Mouse (Mus musculus): Measurements from ENCODE around the gene Dytn.
A peak's percentile ranks its signal among the peaks of the same experiment; 100 is the strongest.
"Not testable (repeated sequence)": the region's sequence is repeated elsewhere in the genome, so short reads cannot be mapped to it uniquely, and the experiment has no call there.

The Dytn gene

GRCm38 (mm10) chr1:63686827-63687226 is at the start of gene Dytn:
Gene Dytn (minus strand): TSS chr1:63686927.
- no peak for DNase-seq (ENCODE audit: low read depth, low spot score)

GRCm38 (mm10) chr1:63730240-63730771 is 43.6 kb upstream of the Dytn start, which contains the start of the genes Mdh1b and Fastkd2:
Gene Mdh1b (minus strand): TSS chr1:63730318.
Gene Fastkd2 (plus strand): TSS chr1:63730614.
- peak; percentile 95 for DNase-seq (ENCODE audit: low read depth, low spot score)

- DNase-seq (ENCODE audit: low read depth, low spot score), result no peak
These were observed 43.1 kb upstream of the Dytn start for GRCm38 (mm10) chr1:63729796-63730195.

GRCm38 (mm10) chr1:63720161-63720560 is 33.4 kb upstream of the Dytn start:
- no peak for DNase-seq (ENCODE audit: low read depth, low spot score)

GRCm38 (mm10) chr1:63708876-63709275 is 22.1 kb upstream of the Dytn start:
- no peak for DNase-seq (ENCODE audit: low read depth, low spot score)

- DNase-seq (ENCODE audit: low read depth, low spot score), result no peak
These were observed 19.0 kb upstream of the Dytn start for GRCm38 (mm10) chr1:63705733-63706132.

GRCm38 (mm10) chr1:63696861-63697260 is 10.1 kb upstream of the Dytn start:
- no peak for DNase-seq (ENCODE audit: low read depth, low spot score)

- DNase-seq (ENCODE audit: low read depth, low spot score), result no peak
These were observed 10.8 kb downstream of the Dytn start for GRCm38 (mm10) chr1:63675975-63676374.

GRCm38 (mm10) chr1:63668852-63669160 is 17.9 kb downstream of the Dytn start:
- DNase-seq (ENCODE audit: low read depth, low spot score), result peak; percentile 67

- peak; percentile 61 for DNase-seq (ENCODE audit: low read depth, low spot score)
These were observed 18.5 kb downstream of the Dytn start for GRCm38 (mm10) chr1:63667949-63668851.

- DNase-seq (ENCODE audit: low read depth, low spot score), result peak; percentile 64
These were observed 19.4 kb downstream of the Dytn start for GRCm38 (mm10) chr1:63667201-63667948.

GRCm38 (mm10) chr1:63666089-63666488 is 20.6 kb downstream of the Dytn start:
- no peak for DNase-seq (ENCODE audit: low read depth, low spot score)

- peak; percentile 83 for DNase-seq (ENCODE audit: low read depth, low spot score)
These were observed 27.1 kb downstream of the Dytn start for GRCm38 (mm10) chr1:63659591-63659990.

- peak; percentile 86 for DNase-seq (ENCODE audit: low read depth, low spot score)
These were observed 28.7 kb downstream of the Dytn start for GRCm38 (mm10) chr1:63658016-63658415.

GRCm38 (mm10) chr1:63639921-63640320 is 46.8 kb downstream of the Dytn start:
- DNase-seq (ENCODE audit: low read depth, low spot score), result no peak

GRCm38 (mm10) chr1:63630390-63630789 is 56.3 kb downstream of the Dytn start:
- DNase-seq (ENCODE audit: low read depth, low spot score), result not testable (repeated sequence)

- no peak for DNase-seq (ENCODE audit: low read depth, low spot score)
These were observed 58.5 kb downstream of the Dytn start for GRCm38 (mm10) chr1:63628211-63628610.

- DNase-seq (ENCODE audit: low read depth, low spot score), result no peak
These were observed 71.1 kb downstream of the Dytn start, which contains the start of gene Gm39653 for GRCm38 (mm10) chr1:63615668-63616067. Gene Gm39653 (plus strand): TSS chr1:63615968.

- peak; percentile 71 for DNase-seq (ENCODE audit: low read depth, low spot score)
These were observed 72.1 kb downstream of the Dytn start for GRCm38 (mm10) chr1:63614594-63614993.

- peak; percentile 59 for DNase-seq (ENCODE audit: low read depth, low spot score)
These were observed 77.1 kb downstream of the Dytn start for GRCm38 (mm10) chr1:63609613-63610012.

- DNase-seq (ENCODE audit: low read depth, low spot score), result no peak
These were observed 82.7 kb downstream of the Dytn start for GRCm38 (mm10) chr1:63603870-63604500.

GRCm38 (mm10) chr1:63586869-63587268 is 99.9 kb downstream of the Dytn start:
- no peak for DNase-seq (ENCODE audit: low read depth, low spot score)

Measured in ZHBTc4 (cell line).